Mouse (Mus musculus): ENCODE data around the gene Tmem94.
"Not testable (repeated sequence)": the region's sequence is repeated elsewhere in the genome, so short reads cannot be mapped to it uniquely, and the experiment has no call there.

GRCm38 (mm10) chr11:115762176-115762575 is 3.1 kb upstream of the Tmem94 start:
- TF ChIP-seq EP300, CTCF (IDR thresholded peaks at IDR 0.05): not testable (repeated sequence)

All from lung, postnatal 0 days (tissue).